Mouse (Mus musculus) heart, embryonic 11.5 days (tissue): ENCODE measurements at regions not wholly inside any gene's neighbourhood (a gene's known extent, or its start where the extent isn't known, plus 50 kb on each side); places are given as distances from the start of the nearest gene placed in this dataset.

Experiments used
- ATAC-seq: fragments of 200-750 bp; cut with Nextera tagmentation; replicated peaks from 2 replicates; pipeline ENCODE4 v1.8.0; 2017; ENCODE audit warnings: moderate library complexity; ENCODE audit not compliant: insufficient number of reproducible peaks, low FRiP score, low TSS enrichment
- H3K27ac ChIP-seq: fragments of 300-500 bp; sonication (generic); 2 replicates; pipeline ENCODE4 v1.5.1; 2014; ENCODE audit warnings: mild to moderate bottlenecking, low read depth, low read length
- H3K27me3 ChIP-seq: fragments of 300-500 bp; sonication (generic); 2 replicates; pipeline ENCODE4 v1.6.1; 2014; ENCODE audit warnings: mild to moderate bottlenecking, low read length, mixed read lengths; ENCODE audit not compliant: control insufficient read depth, insufficient read depth
- H3K36me3 ChIP-seq: fragments of 300-500 bp; sonication (generic); 2 replicates; pipeline ENCODE4 v1.6.1; 2014; ENCODE audit warnings: mild to moderate bottlenecking, low read length, moderate library complexity, mixed read lengths; ENCODE audit not compliant: control insufficient read depth, insufficient read depth
- H3K4me1 ChIP-seq: fragments of 300-500 bp; sonication (generic); 2 replicates; pipeline ENCODE4 v1.6.1; 2014; ENCODE audit warnings: low read length; ENCODE audit not compliant: control insufficient read depth, insufficient read depth
- H3K4me2 ChIP-seq: fragments of 300-500 bp; sonication (generic); 2 replicates; pipeline ENCODE4 v1.6.1; 2014; ENCODE audit warnings: mild to moderate bottlenecking, moderate library complexity
- H3K4me3 ChIP-seq: fragments of 300-500 bp; sonication (generic); 2 replicates; pipeline ENCODE4 v1.5.1; 2014; ENCODE audit warnings: low read depth, low read length
- H3K9ac ChIP-seq: fragments of 300-500 bp; sonication (generic); 2 replicates; pipeline ENCODE4 v1.6.1; 2014; ENCODE audit warnings: mild to moderate bottlenecking, low read depth, low read length, moderate library complexity
- H3K9me3 ChIP-seq: fragments of 300-500 bp; sonication (generic); replicated peaks from 2 replicates; pipeline ENCODE4 v1.6.1; 2016; ENCODE audit warnings: low read length; ENCODE audit not compliant: control insufficient read depth
- WGBS: fragments of 180-500 bp; shearing (Covaris S2); extraction: QIAGEN DNeasy Blood & Tissue Kit; methylation state at CpG from one replicate; pipeline ENCODE4 v1.1.7; 2014; ENCODE audit not compliant: insufficient replicate concordance; 5-methylcytosine and 5-hydroxymethylcytosine counted together

GRCm38 (mm10) chr3:51169150-51169925 lies 54.9 kb upstream of the Noct start:
- Histone ChIP-seq H3K27me3 (no peaks in the 10 kb centered on the region), H3K4me2 (no peak overlapping the region), H3K36me3 (no peaks in the 10 kb centered on the region), H3K9ac (no peak overlapping the region), H3K27ac (no peak overlapping the region), H3K4me1 (no peaks in the 10 kb centered on the region), H3K4me3 (no peak overlapping the region), H3K9me3 (no peaks in the 10 kb centered on the region)
- no peak for ATAC-seq
- 76% methylated on average over 30 of the region's 30 CpGs for WGBS

- no peak for ATAC-seq
- Histone ChIP-seq H3K4me2 (no peak overlapping the region), H3K27ac (no peak overlapping the region), H3K4me1 (no peaks in the 10 kb centered on the region), H3K36me3 (no peaks in the 10 kb centered on the region), H3K9ac (no peak overlapping the region), H3K9me3 (no peaks in the 10 kb centered on the region), H3K4me3 (no peak overlapping the region), H3K27me3 (no peaks in the 10 kb centered on the region)
- WGBS: 24% methylated on average over 19 of the region's 19 CpGs
These were observed 53.9 kb upstream of the Noct start for GRCm38 (mm10) chr3:51170225-51170852.
